Comparison of ENCODE assay signal across 8 mouse cellular contexts in the genomic region with DNA sequence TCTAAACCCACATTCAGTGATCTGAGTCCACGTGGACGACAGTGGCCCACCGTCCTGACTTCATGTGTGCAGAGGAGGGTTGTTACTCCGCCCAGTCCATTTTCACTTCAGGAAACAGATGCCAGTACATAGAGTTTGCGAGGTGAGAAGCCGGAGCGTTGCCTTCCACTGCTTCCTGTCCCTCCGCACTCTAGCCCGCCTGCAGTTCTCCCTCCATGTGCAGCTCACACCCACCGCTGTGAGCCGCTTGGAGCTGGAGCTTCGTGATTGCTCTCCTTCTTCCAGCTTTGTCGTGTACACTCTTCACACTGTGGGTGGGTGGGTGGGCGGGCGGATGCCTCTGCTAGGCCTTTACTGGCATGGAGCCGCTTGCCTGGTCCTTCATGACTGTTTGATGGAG. TPM values are rescaled to one million over a fixed set of nuclear protein-coding genes. Genes with fewer than 3 reads are reported as not detected.
DNase-seq lines count a peak whose midpoint lies in the region; ATAC-seq lines count a peak whose summit lies in the region.

No protein-coding gene starts in this region.

- H3K27me3 ChIP-seq in kidney, embryonic 15.5 days, result no peaks in the 10 kb centered on the region

- no peak for ATAC-seq in kidney, embryonic 15.5 days (replicated peaks; ENCODE audit: low FRiP score)
- peak; percentile 62 for ATAC-seq in granulocyte monocyte progenitor cell, adult 5-6 weeks (replicated peaks; ENCODE audit: poor library complexity, severe bottlenecking)
- ATAC-seq in megakaryocyte progenitor cell, adult 5-6 weeks (replicated peaks; ENCODE audit: poor library complexity), result peak; percentile 56

- WGBS in kidney, embryonic 15.5 days, result 22% methylated on average over 16 of the region's 16 CpGs

- H3K4me1 ChIP-seq in kidney, embryonic 15.5 days, result peaks cover 43% of the 10 kb centered on the region

- H3K4me2 ChIP-seq in kidney, embryonic 15.5 days, result peak overlapping the region; percentile 41

- H3K4me3 ChIP-seq in kidney, embryonic 15.5 days (replicated peaks), result 0 out of 2 replicates have a peak overlapping the region, but pooled peaks have one; percentile 10

- no peak for DNase-seq in kidney, adult 18-20 months
- peak; percentile 25 for DNase-seq in Muller cell, postnatal 12 days (ENCODE audit: inconsistent ontology term)
- no peak for DNase-seq in MN1 (ENCODE audit: low spot score)
- DNase-seq in spleen, postnatal 14 days (ENCODE audit: low spot score in 2 of 2), result no peak
- no peak for DNase-seq in ovary, postnatal 36 days (ENCODE audit: low spot score)

- H3K36me3 ChIP-seq in kidney, embryonic 15.5 days, result no peaks in the 10 kb centered on the region

- no peaks in the 10 kb centered on the region for H3K9me3 ChIP-seq in kidney, embryonic 15.5 days (replicated peaks)

- no peak overlapping the region for H3K9ac ChIP-seq in kidney, embryonic 15.5 days

- H3K27ac ChIP-seq in kidney, embryonic 15.5 days, result peak overlapping the region; percentile 64

RNA-seq across cellular contexts. Expression of a gene that starts 53.8 kb away (rescaled TPM):
- polyA plus RNA-seq in kidney, embryonic 15.5 days (2015; fragmentation: Nextera tagmentation; extraction: Ambion mirVana), result 10.4 and 11.6 TPM in 2 replicates
- total RNA-seq in granulocyte monocyte progenitor cell, adult 5-6 weeks (2014; fragmentation: Nextera tagmentation), result 13.3 and 23.3 TPM in 2 replicates
- 11.0 and 11.9 TPM in 2 replicates for total RNA-seq in granulocyte monocyte progenitor cell, adult 5-6 weeks (2017)
- 17.5 and 17.6 TPM in 2 replicates for total RNA-seq in megakaryocyte progenitor cell, adult 5-6 weeks (2015)
- 10.2 TPM in 2 replicates for total RNA-seq in megakaryocyte progenitor cell, adult 5-6 weeks (2017)
